Mouse (Mus musculus) E14TG2a.4 (cell line): ENCODE data around the gene Cpsf6.

Experiments
- CTCF ChIP-seq: conservative IDR thresholded peaks from 2 replicates; pipeline ENCODE4 v1.5.1; 2014; ENCODE audit warnings: low read length
- NANOG ChIP-seq: IDR thresholded peaks from 2 replicates; pipeline ENCODE4 v1.6.1; 2014; ENCODE audit warnings: borderline replicate concordance, low read length, mixed read lengths

DNA sequence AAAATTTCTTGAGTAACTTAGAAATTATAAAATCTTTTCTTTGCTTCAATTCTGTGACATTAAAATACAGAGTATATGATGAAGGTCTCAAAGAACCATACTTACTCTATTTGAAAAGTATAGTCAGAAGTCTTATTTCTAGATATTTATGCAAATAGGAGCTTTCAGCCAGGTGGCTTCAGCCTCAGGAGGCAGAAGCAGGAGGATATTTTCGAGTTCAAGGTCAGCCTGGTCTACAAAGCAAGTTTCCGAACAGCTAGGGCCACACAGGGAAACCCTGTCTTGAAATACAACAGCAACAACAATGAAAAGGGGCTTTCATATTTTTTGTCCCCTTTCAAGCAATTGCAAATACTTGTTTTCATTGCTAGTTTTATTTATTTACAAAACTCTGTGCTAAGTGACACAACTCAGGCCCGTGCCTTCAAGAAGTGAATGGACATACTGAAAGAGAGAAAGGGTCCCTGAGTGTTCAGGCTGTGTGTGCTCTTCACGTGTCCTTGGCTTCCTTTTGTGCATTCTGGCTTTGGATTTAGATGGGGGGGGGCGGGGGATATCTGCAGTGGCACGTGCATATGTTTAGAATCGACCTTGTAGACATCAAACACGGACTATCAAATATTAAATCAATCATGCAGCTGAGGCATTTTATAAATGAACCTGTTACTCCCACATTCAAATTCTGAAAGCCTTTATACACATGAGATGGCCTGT is 39.9 kb upstream of the Cpsf6 start:
- TF ChIP-seq CTCF (no peak), NANOG (no peak)
